Mouse (Mus musculus): ENCODE measurements around the gene Caps2.
"Not testable (repeated sequence)": the region's sequence is repeated elsewhere in the genome, so short reads cannot be mapped to it uniquely, and the experiment has no call there.

- TF ChIP-seq CTCF, EP300 (IDR thresholded peaks at IDR 0.05; ENCODE audit: low read depth): not testable (repeated sequence)
Measured at GRCm38 (mm10) chr10:112193919-112194318, 30.5 kb downstream of the Caps2 start.
